Mouse (Mus musculus) forebrain, embryonic 10.5 days (tissue): ENCODE results near the gene Asb5. TPM values are rescaled to one million over a fixed set of nuclear protein-coding genes. Genes with fewer than 3 reads are reported as not detected.
"Not testable (repeated sequence)": the region's sequence is repeated elsewhere in the genome, so short reads cannot be mapped to it uniquely, and the experiment has no call there.

Source experiments
- DNase-seq: peaks from one replicate; pipeline ENCODE4 v3.0.0-alpha.2; 2017; ENCODE audit warnings: low spot score; ENCODE audit errors: extremely low spot score
- H3K27ac ChIP-seq: fragments of 300-500 bp; sonication (generic); 2 replicates; pipeline ENCODE4 v1.5.1; 2016; ENCODE audit warnings: mild to moderate bottlenecking
- H3K27me3 ChIP-seq: fragments of 300-500 bp; sonication (generic); 2 replicates; pipeline ENCODE4 v1.6.1; 2016; ENCODE audit warnings: mild to moderate bottlenecking; ENCODE audit not compliant: poor library complexity, severe bottlenecking
- H3K36me3 ChIP-seq: fragments of 300-500 bp; sonication (generic); replicated peaks from 2 replicates; pipeline ENCODE4 v1.6.1; 2016; ENCODE audit warnings: mild to moderate bottlenecking, moderate library complexity
- H3K4me1 ChIP-seq: fragments of 300-500 bp; sonication (generic); 2 replicates; pipeline ENCODE4 v1.6.1; 2016
- H3K4me3 ChIP-seq: fragments of 300-500 bp; sonication (generic); 2 replicates; pipeline ENCODE4 v1.5.1; 2016; ENCODE audit warnings: mild to moderate bottlenecking, moderate library complexity
- H3K9me3 ChIP-seq: fragments of 300-500 bp; sonication (generic); 2 replicates; pipeline ENCODE4 v1.6.1; 2016; ENCODE audit warnings: mild to moderate bottlenecking, moderate library complexity
- WGBS: fragments of 180-500 bp; shearing (Covaris S2); methylation state at CpG from one replicate; pipeline ENCODE4 v1.1.7; 2016; 5-methylcytosine and 5-hydroxymethylcytosine counted together
- polyA plus RNA-seq: library from polyadenylated mRNA; unstranded; fragments of >200 nt; fragmentation: Nextera tagmentation; extraction: Ambion mirVana; gene quantifications from 2 replicates; pipeline ENCODE4 v1.2.1, GENCODE M21; 2016

The Asb5 gene
- polyA plus RNA-seq, 1 experiment from 2014 or later: 4.0 TPM

GRCm38 (mm10) chr8:54603440-54603839 is 74.1 kb downstream of the Asb5 start:
- DNase-seq: no peak

DNA sequence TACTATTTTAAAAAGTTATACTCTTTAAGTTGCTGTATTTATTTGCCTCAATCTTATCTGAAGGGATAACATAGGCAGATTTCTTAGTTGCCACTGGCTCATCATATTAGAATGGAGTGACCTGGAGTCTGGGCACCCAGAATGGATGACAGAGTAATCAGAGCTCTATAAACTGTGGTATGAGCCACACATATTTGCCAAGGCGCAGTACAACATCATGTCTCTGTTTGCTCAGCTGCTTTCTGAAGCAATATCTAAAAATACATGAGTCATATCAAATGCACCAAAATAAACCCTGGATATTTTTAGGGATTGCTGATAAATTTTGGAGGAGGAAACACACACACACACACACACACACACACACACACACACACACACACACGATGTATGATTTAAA is 80.0 kb downstream of the Asb5 start:
- Histone ChIP-seq H3K27me3 (no peaks in the 10 kb centered on the region), H3K27ac (no peak overlapping the region), H3K36me3 (no peaks in the 10 kb centered on the region), H3K4me1 (no peaks in the 10 kb centered on the region), H3K9me3 (no peaks in the 10 kb centered on the region), H3K4me3 (no peak overlapping the region)
- DNase-seq: no peak
- WGBS: 93% methylated on average over 2 of the region's 2 CpGs

More at GRCm38 (mm10) chr8:54603440-54603839, 74.1 kb downstream of the Asb5 start:
- Histone ChIP-seq H3K4me3 (no peak overlapping the region), H3K4me1 (peaks cover 9% of the 10 kb centered on the region), H3K27me3 (no peaks in the 10 kb centered on the region), H3K36me3 (no peaks in the 10 kb centered on the region), H3K9me3 (no peaks in the 10 kb centered on the region), H3K27ac (no peak overlapping the region)
- whole genome bisulfite sequencing: 87% methylated on average over 4 of the region's 4 CpGs

GRCm38 (mm10) chr8:54610238-54610637 is 80.9 kb downstream of the Asb5 start:
- Histone ChIP-seq H3K4me3 (no peak overlapping the region), H3K27ac (no peak overlapping the region), H3K4me1 (no peaks in the 10 kb centered on the region), H3K27me3 (no peaks in the 10 kb centered on the region), H3K36me3 (no peaks in the 10 kb centered on the region), H3K9me3 (no peaks in the 10 kb centered on the region)
- DNase-seq: no peak
- 90% methylated on average over 4 of the region's 4 CpGs for WGBS

- H3K4me3 ChIP-seq, H3K36me3 ChIP-seq, H3K27ac ChIP-seq, H3K9me3 ChIP-seq, DNase-seq, H3K27me3 ChIP-seq, H3K4me1 ChIP-seq: not testable (repeated sequence)
- WGBS: 86% methylated on average over 17 of the region's 17 CpGs
Measured at GRCm38 (mm10) chr8:54616710-54617109, 87.3 kb downstream of the Asb5 start.

Other genes with a start within 250 kb of the Asb5 start
- gene Spcs3, start 418 bp downstream of the Asb5 start, polyA plus RNA-seq: 91.4 and 99.6 TPM in 2 replicates
- gene Spata4, start 71.2 kb downstream of the Asb5 start, polyA plus RNA-seq: not detected in 2 replicates